Mouse (Mus musculus) myocyte (in vitro differentiated cells): ENCODE results near the gene Ankrd22.

Experiments used
- E2F4 ChIP-seq: IDR thresholded peaks from one replicate; pipeline ENCODE4 v1.6.1; 2011; ENCODE audit warnings: mild to moderate bottlenecking, control low read depth, moderate library complexity; ENCODE audit not compliant: insufficient read depth
- MAX ChIP-seq: IDR thresholded peaks from one replicate; pipeline ENCODE4 v1.6.1; 2011; ENCODE audit warnings: low read depth, mild to moderate bottlenecking, control low read depth
- MYOD1 ChIP-seq, 3 experiments: IDR thresholded peaks; one replicate each; pipeline ENCODE4 v1.6.1; 2011; ENCODE audit warnings: control low read depth in 2 of 3, low read depth in 2 of 3, mild to moderate bottlenecking in 2 of 3, moderate library complexity in 1 of 3; ENCODE audit not compliant: insufficient read length in 2 of 3, control insufficient read depth in 1 of 3
- POLR2A ChIP-seq: IDR thresholded peaks from one replicate; pipeline ENCODE4 v1.6.1; 2011; ENCODE audit warnings: low read depth, mild to moderate bottlenecking, control low read depth, moderate library complexity; ENCODE audit not compliant: insufficient read length
- TCF3 ChIP-seq: IDR thresholded peaks from one replicate; pipeline ENCODE4 v1.6.1; 2011; ENCODE audit warnings: low read depth, control low read depth; ENCODE audit not compliant: insufficient read length

GRCm38 (mm10) chr19:34174004-34174403, 8.2 kb upstream of the Ankrd22 start:
- TF ChIP-seq MAX (no peak), POLR2A (no peak), TCF3 (no peak), MYOD1 (IDR thresholded peaks at IDR 0.05; ENCODE audit: control insufficient read depth in 1 of 3, insufficient read length in 2 of 3, low read depth in 2 of 3) (no peak), E2F4 (no peak)
